31 mouse cellular contexts compared by ENCODE assay signal in genomic region chr5:29363511-29363910, GRCm38 (mm10). TPM values are rescaled to one million over a fixed set of nuclear protein-coding genes. Genes with fewer than 3 reads are reported as not detected.
DNase-seq lines count a peak whose midpoint lies in the region; ATAC-seq lines count a peak whose summit lies in the region.
"Had no signal": no experiment of that assay in that cellular context is flagged by ENCODE, and none has a peak within 500 bp of the region (broad histone marks: within the 10 kb centered on the region; RNA-seq: fewer than 3 reads in every experiment).

No protein-coding gene starts in this region.

- WGBS in heart, embryonic 15.5 days = 40% methylated on average over 6 of the region's 6 CpGs
- WGBS in forebrain, embryonic 14.5 days = 89% methylated on average over 6 of the region's 6 CpGs

- DNase-seq in gastrocnemius, adult 18-20 months (ENCODE audit: low spot score) = peak; percentile 23
- no peak for DNase-seq in gastrocnemius, postnatal 10 days
- peak; percentile 25 for DNase-seq in heart, adult 8-10 months (ENCODE audit: low spot score)
- DNase-seq in heart, postnatal 14 days = no peak
- DNase-seq in frontal cortex, adult 2 months (ENCODE audit: extremely low spot score in 1 of 2, low spot score in 1 of 2) = no peak
- no peak for DNase-seq in forebrain, embryonic 14.5 days (ENCODE audit: low spot score)
- DNase-seq: adrenal gland, adult 2 months; adrenal gland, postnatal 36 days; cerebellum, adult 18-20 months; cerebellum, postnatal 10 days; forebrain, postnatal 0 days; kidney, adult 8-10 months; layer of hippocampus, adult 9-11 months; liver; lung, adult 2 months; lung, postnatal 14 days; retina, postnatal 1 day; right cerebral cortex, postnatal 14 days; thymus, adult 2 months; thymus, postnatal 36 days had no signal

- 0 out of 2 replicates have a peak, but pooled peaks have one; percentile 35 for ATAC-seq in heart, embryonic 15.5 days (replicated peaks; ENCODE audit: insufficient number of reproducible peaks, insufficient read depth, low FRiP score, low read depth)
- no peak for ATAC-seq in forebrain, embryonic 14.5 days
- ATAC-seq in erythroblast, adult 5-6 weeks (replicated peaks; ENCODE audit: low FRiP score, poor library complexity, severe bottlenecking) = no peak
- ATAC-seq: activated CD4-positive, CD25-positive, alpha-beta regulatory T cell, adult 4 months; forebrain, postnatal 0 days; hindbrain, embryonic 16.5 days; midbrain, embryonic 15.5 days had no signal

- H3K4me3 ChIP-seq in heart, embryonic 15.5 days = no peak overlapping the region
- no peak overlapping the region for H3K4me3 ChIP-seq in forebrain, embryonic 14.5 days (ENCODE audit: low read depth, low read length)
- H3K4me3 ChIP-seq: embryonic facial prominence, embryonic 13.5 days; erythroblast, embryonic 14.5 days; midbrain, embryonic 15.5 days; neural tube, embryonic 15.5 days had no signal

- H3K9ac ChIP-seq in heart, embryonic 15.5 days = no peak overlapping the region
- no peak overlapping the region for H3K9ac ChIP-seq in forebrain, embryonic 14.5 days (ENCODE audit: low read length)
- H3K9ac ChIP-seq: embryonic facial prominence, embryonic 13.5 days; forebrain, postnatal 0 days; liver, embryonic 14.5 days; midbrain, embryonic 15.5 days; neural tube, embryonic 15.5 days had no signal

- H3K9me3 ChIP-seq in heart, embryonic 15.5 days (replicated peaks) = no peaks in the 10 kb centered on the region
- no peaks in the 10 kb centered on the region for H3K9me3 ChIP-seq in forebrain, embryonic 14.5 days (replicated peaks; ENCODE audit: control insufficient read depth, low read length)
- H3K9me3 ChIP-seq: embryonic facial prominence, embryonic 13.5 days; midbrain, embryonic 15.5 days; neural tube, embryonic 15.5 days had no signal

- H3K27me3 ChIP-seq in heart, embryonic 15.5 days = no peaks in the 10 kb centered on the region
- no peaks in the 10 kb centered on the region for H3K27me3 ChIP-seq in forebrain, embryonic 14.5 days (replicated peaks; ENCODE audit: control insufficient read depth, insufficient read depth, low read length)
- H3K27me3 ChIP-seq: CH12.LX; embryonic facial prominence, embryonic 13.5 days; midbrain, embryonic 15.5 days; neural tube, embryonic 15.5 days had no signal

- peak overlapping the region; percentile 62 for H3K27ac ChIP-seq in heart, embryonic 15.5 days
- no peak overlapping the region for H3K27ac ChIP-seq in forebrain, embryonic 14.5 days (ENCODE audit: low read depth, low read length)
- H3K27ac ChIP-seq: embryonic facial prominence, embryonic 13.5 days; kidney, postnatal 0 days; liver, embryonic 14.5 days; midbrain, embryonic 15.5 days; neural tube, embryonic 15.5 days had no signal

- H3K4me2 ChIP-seq in heart, embryonic 15.5 days = peak overlapping the region; percentile 25; the same call in 1 of the 2 replicates
- H3K4me2 ChIP-seq in forebrain, embryonic 14.5 days (ENCODE audit: low read length) = no peak overlapping the region
- H3K4me2 ChIP-seq: embryonic facial prominence, embryonic 13.5 days; midbrain, embryonic 15.5 days; neural tube, embryonic 15.5 days had no signal

- H3K36me3 ChIP-seq in heart, embryonic 15.5 days = peaks cover 18% of the 10 kb centered on the region
- H3K36me3 ChIP-seq in forebrain, embryonic 14.5 days (ENCODE audit: control insufficient read depth, insufficient read depth, low read length) = peaks cover 8% of the 10 kb centered on the region; the same call in 1 of the 2 replicates

- intact Hi-C loops in heart, postnatal 14 days (cut with DNase I) = no loop called here

- peaks cover 2% of the 10 kb centered on the region; the same call in 1 of the 2 replicates for H3K4me1 ChIP-seq in heart, embryonic 15.5 days (replicated peaks)
- H3K4me1 ChIP-seq in forebrain, embryonic 14.5 days (ENCODE audit: control insufficient read depth, insufficient read depth, low read length) = no peaks in the 10 kb centered on the region
- H3K4me1 ChIP-seq: embryonic facial prominence, embryonic 13.5 days; midbrain, embryonic 15.5 days; neural tube, embryonic 15.5 days had no signal

RNA-seq across cellular contexts. Expression of gene Lmbr1, which starts 14.7 kb away (rescaled TPM):
- total RNA-seq in gastrocnemius, adult 18-20 months (2021) = 10 to 100 TPM; 10.5 to 12.1 TPM
- 10 to 100 TPM in 1 of 2 experiments, 1 to 10 TPM in 1; 9.5 to 11.4 TPM for total RNA-seq in gastrocnemius, postnatal 10 days (2021)
- 10 to 100 TPM; 10.7 to 18.2 (median 12.4) TPM for total RNA-seq in heart, adult 8-10 months (2022)
- total RNA-seq in heart, postnatal 14 days (2021) = 10 to 100 TPM; 18.4 to 19.3 TPM
- 14.5 and 18.0 TPM in 2 replicates for polyA plus RNA-seq in heart, embryonic 15.5 days (2015; fragmentation: Nextera tagmentation; extraction: Ambion mirVana)
- polyA plus RNA-seq in frontal cortex, adult 2 months (2012; rRNA removed) = 12.1 and 14.6 TPM in 2 replicates
- 25.4 and 31.7 TPM in 2 replicates for polyA plus RNA-seq in forebrain, embryonic 14.5 days (2014; fragmentation: Nextera tagmentation; extraction: Ambion mirVana)
- total RNA-seq in erythroblast, adult 5-6 weeks (2015; ENCODE audit: low replicate concordance) = 0.58 TPM in 1 of 2 replicates, not detected in the other
- 0.70 and 2.1 TPM in 2 replicates for total RNA-seq in erythroblast, adult 5-6 weeks (2017; ENCODE audit: low replicate concordance)
- total RNA-seq: CH12.LX had no signal

Comparison
In these comparisons a context has a peak if more than half of its experiments do, and no peak if none do; other contexts are left out.
1. DNase-seq: peak in gastrocnemius, adult 18-20 months (single experiment) and heart, adult 8-10 months (single experiment); none in gastrocnemius, postnatal 10 days (single experiment), heart, postnatal 14 days (0 of 2), frontal cortex, adult 2 months (0 of 2) and forebrain, embryonic 14.5 days (single experiment).